Mouse (Mus musculus) midbrain, postnatal 0 days (tissue): ENCODE measurements at regions not wholly inside any gene's neighbourhood (a gene's known extent, or its start where the extent isn't known, plus 50 kb on each side); places are given as distances from the start of the nearest gene placed in this dataset.

Experiments used
- ATAC-seq: fragments of 200-750 bp; cut with Nextera tagmentation; 2 replicates; pipeline ENCODE4 v1.8.0; 2017; ENCODE audit warnings: moderate number of reproducible peaks, mild to moderate bottlenecking, moderate TSS enrichment, moderate library complexity; ENCODE audit not compliant: low FRiP score
- DNase-seq: peaks from one replicate; pipeline ENCODE4 v3.0.0-alpha.2; 2015; ENCODE audit warnings: low spot score
- H3K27ac ChIP-seq: fragments of 300-500 bp; sonication (generic); 2 replicates; pipeline ENCODE4 v1.5.1; 2014; ENCODE audit warnings: low read depth, mild to moderate bottlenecking, low read length, mixed read lengths
- H3K27me3 ChIP-seq: fragments of 300-500 bp; sonication (generic); 2 replicates; pipeline ENCODE4 v1.6.1; 2014; ENCODE audit warnings: low read length, control low read depth, mixed read lengths; ENCODE audit not compliant: insufficient read depth
- H3K36me3 ChIP-seq: fragments of 300-500 bp; sonication (generic); 2 replicates; pipeline ENCODE4 v1.6.1; 2014; ENCODE audit warnings: low read length, control low read depth, mixed read lengths; ENCODE audit not compliant: insufficient read depth
- H3K4me1 ChIP-seq: fragments of 300-500 bp; sonication (generic); 2 replicates; pipeline ENCODE4 v1.6.1; 2014; ENCODE audit warnings: mild to moderate bottlenecking, control low read depth, antibody characterized with exemption, low read length, mixed read lengths; ENCODE audit not compliant: insufficient read depth
- H3K4me2 ChIP-seq: fragments of 300-500 bp; sonication (generic); 2 replicates; pipeline ENCODE4 v1.6.1; 2014; ENCODE audit warnings: low read depth, mild to moderate bottlenecking, low read length, mixed read lengths; ENCODE audit not compliant: poor library complexity, severe bottlenecking
- H3K4me3 ChIP-seq: fragments of 300-500 bp; sonication (generic); 2 replicates; pipeline ENCODE4 v1.5.1; 2014; ENCODE audit warnings: low read depth, mild to moderate bottlenecking, low read length, moderate library complexity
- H3K9ac ChIP-seq: fragments of 300-500 bp; sonication (generic); replicated peaks from 2 replicates; pipeline ENCODE4 v1.6.1; 2014; ENCODE audit warnings: mild to moderate bottlenecking, low read length, moderate library complexity, mixed read lengths; ENCODE audit not compliant: poor library complexity, severe bottlenecking
- H3K9me3 ChIP-seq: fragments of 300-500 bp; sonication (generic); 2 replicates; pipeline ENCODE4 v1.6.1; 2016; ENCODE audit warnings: low read length, control low read depth
- CTCF ChIP-seq: IDR thresholded peaks from 2 replicates; pipeline ENCODE4 v1.5.1; 2016; ENCODE audit warnings: antibody characterized with exemption, mild to moderate bottlenecking
- WGBS: fragments of 180-500 bp; shearing (Covaris S2); extraction: QIAGEN DNeasy Blood & Tissue Kit; methylation state at CpG from one replicate; pipeline ENCODE4 v1.1.7; 2014; 5-methylcytosine and 5-hydroxymethylcytosine counted together

DNA sequence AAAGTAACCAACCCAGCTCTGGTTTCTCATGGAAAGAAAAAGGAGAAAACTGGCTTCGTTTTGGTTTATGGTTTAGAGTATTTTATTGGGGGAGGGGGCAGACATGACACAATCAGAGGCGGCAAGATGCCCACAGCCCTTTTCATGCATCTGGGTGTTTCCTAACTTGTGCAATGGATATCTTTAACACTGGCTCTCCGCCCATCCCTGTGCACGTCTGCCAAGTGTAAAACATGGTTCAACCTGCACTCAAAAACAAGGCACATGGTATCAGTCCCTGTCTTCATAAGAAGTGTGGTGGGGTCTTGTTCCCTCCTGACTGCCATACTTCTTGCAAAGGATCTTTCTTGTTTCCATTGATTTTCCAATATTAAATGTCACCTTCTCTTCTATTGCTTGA lies 310.6 kb downstream of the Wdr11 start:
- no peak overlapping the region for H3K27ac ChIP-seq
- no peaks in the 10 kb centered on the region for H3K9me3 ChIP-seq
- DNase-seq (no peak), ATAC-seq (no peak)
- no peak overlapping the region for H3K9ac ChIP-seq
- WGBS, result 85% methylated on average over 4 of the region's 4 CpGs
- no peak overlapping the region for H3K4me3 ChIP-seq
- H3K4me2 ChIP-seq, result no peak overlapping the region
- no peaks in the 10 kb centered on the region for H3K36me3 ChIP-seq
- TF ChIP-seq CTCF, result no peak
- H3K27me3 ChIP-seq, result no peaks in the 10 kb centered on the region
- no peaks in the 10 kb centered on the region for H3K4me1 ChIP-seq

GRCm38 (mm10) chr7:129903126-129903525 lies 311.5 kb downstream of the Wdr11 start:
- WGBS, result 59% methylated on average over 5 of the region's 5 CpGs
- no peak overlapping the region for H3K27ac ChIP-seq
- ATAC-seq (no peak), DNase-seq (peak; percentile 44)
- no peak overlapping the region for H3K4me3 ChIP-seq
- H3K4me2 ChIP-seq, result no peak overlapping the region
- H3K9me3 ChIP-seq, result no peaks in the 10 kb centered on the region
- no peaks in the 10 kb centered on the region for H3K36me3 ChIP-seq
- H3K9ac ChIP-seq, result no peak overlapping the region
- no peaks in the 10 kb centered on the region for H3K4me1 ChIP-seq
- TF ChIP-seq CTCF, result no peak
- no peaks in the 10 kb centered on the region for H3K27me3 ChIP-seq

GRCm38 (mm10) chr7:129906131-129906530 lies 314.5 kb downstream of the Wdr11 start:
- H3K36me3 ChIP-seq, result no peaks in the 10 kb centered on the region
- ATAC-seq (no peak), DNase-seq (no peak)
- WGBS, result 86% methylated on average over 1 of the region's 1 CpGs
- H3K27ac ChIP-seq, result no peak overlapping the region
- H3K4me1 ChIP-seq, result no peaks in the 10 kb centered on the region
- no peak overlapping the region for H3K9ac ChIP-seq
- no peak overlapping the region for H3K4me2 ChIP-seq
- no peaks in the 10 kb centered on the region for H3K27me3 ChIP-seq
- no peak for TF ChIP-seq CTCF
- no peak overlapping the region for H3K4me3 ChIP-seq
- no peaks in the 10 kb centered on the region for H3K9me3 ChIP-seq

DNA sequence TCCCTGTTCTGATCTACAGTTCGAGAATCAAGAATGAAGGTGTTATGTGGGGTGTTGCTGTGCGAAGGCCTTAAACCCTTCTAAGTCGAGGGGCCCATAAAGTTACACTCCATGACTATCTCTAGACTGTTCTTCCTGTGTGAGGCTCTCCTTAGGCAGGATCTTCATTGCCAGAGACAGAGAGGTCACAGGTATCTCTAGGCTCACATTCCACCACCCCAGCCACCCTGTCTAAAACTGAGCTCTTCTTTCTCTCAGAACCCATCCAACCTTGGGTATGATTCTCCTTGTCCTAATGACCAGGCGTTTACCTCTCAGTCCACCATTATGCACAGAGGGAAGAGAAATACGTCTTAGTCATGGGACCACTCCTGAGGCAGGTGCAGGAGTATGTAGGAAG lies 317.2 kb downstream of the Wdr11 start:
- Histone ChIP-seq H3K9ac (no peak overlapping the region), H3K4me3 (no peak overlapping the region), H3K4me1 (no peaks in the 10 kb centered on the region), H3K27ac (no peak overlapping the region), H3K36me3 (no peaks in the 10 kb centered on the region), H3K27me3 (no peaks in the 10 kb centered on the region), H3K4me2 (no peak overlapping the region), H3K9me3 (no peaks in the 10 kb centered on the region)
- no peak for DNase-seq
- no peak for ATAC-seq
- WGBS, result 88% methylated on average over 5 of the region's 5 CpGs
- TF ChIP-seq CTCF, result no peak

DNA sequence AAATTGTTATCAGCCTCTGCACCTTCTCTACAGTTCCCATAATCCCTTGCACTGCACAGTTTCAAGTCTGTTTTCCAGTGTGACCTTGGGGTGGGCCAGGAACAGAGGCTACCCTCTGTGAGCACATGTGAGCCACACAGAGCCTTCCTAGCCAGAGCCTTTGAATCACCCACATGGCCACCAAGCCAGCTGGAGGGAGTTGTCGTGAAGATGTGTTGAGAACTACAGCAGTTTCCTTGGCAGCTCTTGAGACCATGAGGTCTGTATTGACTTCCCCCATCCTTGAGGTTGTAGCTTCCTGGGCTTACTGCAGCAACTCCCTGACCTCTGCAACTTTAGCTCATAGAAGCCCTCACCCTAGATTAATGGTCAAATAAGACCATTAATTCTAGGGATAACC lies 318.1 kb downstream of the Wdr11 start:
- no peak overlapping the region for H3K27ac ChIP-seq
- H3K9me3 ChIP-seq, result no peaks in the 10 kb centered on the region
- TF ChIP-seq CTCF, result no peak
- H3K9ac ChIP-seq, result no peak overlapping the region
- 96% methylated on average over 1 of the region's 1 CpGs for whole genome bisulfite sequencing
- H3K4me3 ChIP-seq, result no peak overlapping the region
- no peak for ATAC-seq
- no peaks in the 10 kb centered on the region for H3K4me1 ChIP-seq
- H3K27me3 ChIP-seq, result no peaks in the 10 kb centered on the region
- H3K4me2 ChIP-seq, result no peak overlapping the region
- no peaks in the 10 kb centered on the region for H3K36me3 ChIP-seq
- no peak for DNase-seq

DNA sequence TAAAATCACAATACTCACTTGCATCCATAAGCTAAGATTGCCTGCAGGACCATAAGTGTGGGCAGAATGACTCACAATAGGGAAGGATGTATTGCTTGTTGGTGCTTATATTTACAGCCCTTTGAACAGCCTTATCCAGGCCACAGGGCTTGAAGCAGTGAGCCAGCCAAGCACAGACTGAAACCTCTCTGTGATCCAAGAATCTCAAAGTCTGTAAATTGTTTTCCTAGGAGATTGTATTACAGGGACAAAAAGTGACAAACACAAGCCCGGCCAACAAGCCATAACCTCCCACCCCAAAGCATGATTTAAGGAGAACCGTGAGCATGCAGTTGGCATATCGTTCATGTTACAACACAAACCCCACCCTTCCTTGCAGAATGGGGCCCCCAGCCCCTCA lies 319.2 kb downstream of the Wdr11 start:
- Histone ChIP-seq H3K36me3 (no peaks in the 10 kb centered on the region), H3K9ac (no peak overlapping the region), H3K4me3 (no peak overlapping the region), H3K4me2 (no peak overlapping the region), H3K9me3 (no peaks in the 10 kb centered on the region), H3K27me3 (no peaks in the 10 kb centered on the region), H3K4me1 (no peaks in the 10 kb centered on the region), H3K27ac (no peak overlapping the region)
- no peak for TF ChIP-seq CTCF
- DNase-seq (no peak), ATAC-seq (no peak)
- WGBS, result 90% methylated on average over 3 of the region's 3 CpGs

DNA sequence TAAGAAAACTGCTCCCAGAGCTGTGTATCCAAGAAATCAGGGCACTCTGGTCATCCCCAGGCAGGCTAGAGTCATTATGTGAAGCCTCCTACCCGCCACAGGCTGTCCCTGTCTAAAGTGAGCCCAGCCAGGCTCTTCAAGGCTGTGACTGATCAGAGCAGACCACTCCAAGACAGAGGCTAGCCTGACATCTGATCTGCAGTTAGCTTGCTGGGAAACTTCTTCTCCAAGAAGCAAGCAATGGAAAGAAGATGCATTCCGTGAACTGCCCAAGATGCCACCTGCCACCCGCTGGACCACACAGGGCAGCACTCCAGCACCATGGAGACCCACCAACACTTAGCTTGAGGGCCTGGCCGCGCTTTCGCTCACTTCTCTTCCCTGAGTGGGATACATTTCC lies 323.2 kb downstream of the Wdr11 start:
- Histone ChIP-seq H3K27me3 (no peaks in the 10 kb centered on the region), H3K36me3 (no peaks in the 10 kb centered on the region), H3K4me1 (no peaks in the 10 kb centered on the region), H3K4me2 (no peak overlapping the region), H3K4me3 (no peak overlapping the region), H3K27ac (no peak overlapping the region), H3K9ac (no peak overlapping the region), H3K9me3 (no peaks in the 10 kb centered on the region)
- ATAC-seq (no peak), DNase-seq (no peak)
- WGBS, result 91% methylated on average over 6 of the region's 6 CpGs
- TF ChIP-seq CTCF, result no peak
